Mouse (Mus musculus): Measurements from ENCODE around the gene Tbx1.

Tbx1 gene

DNA sequence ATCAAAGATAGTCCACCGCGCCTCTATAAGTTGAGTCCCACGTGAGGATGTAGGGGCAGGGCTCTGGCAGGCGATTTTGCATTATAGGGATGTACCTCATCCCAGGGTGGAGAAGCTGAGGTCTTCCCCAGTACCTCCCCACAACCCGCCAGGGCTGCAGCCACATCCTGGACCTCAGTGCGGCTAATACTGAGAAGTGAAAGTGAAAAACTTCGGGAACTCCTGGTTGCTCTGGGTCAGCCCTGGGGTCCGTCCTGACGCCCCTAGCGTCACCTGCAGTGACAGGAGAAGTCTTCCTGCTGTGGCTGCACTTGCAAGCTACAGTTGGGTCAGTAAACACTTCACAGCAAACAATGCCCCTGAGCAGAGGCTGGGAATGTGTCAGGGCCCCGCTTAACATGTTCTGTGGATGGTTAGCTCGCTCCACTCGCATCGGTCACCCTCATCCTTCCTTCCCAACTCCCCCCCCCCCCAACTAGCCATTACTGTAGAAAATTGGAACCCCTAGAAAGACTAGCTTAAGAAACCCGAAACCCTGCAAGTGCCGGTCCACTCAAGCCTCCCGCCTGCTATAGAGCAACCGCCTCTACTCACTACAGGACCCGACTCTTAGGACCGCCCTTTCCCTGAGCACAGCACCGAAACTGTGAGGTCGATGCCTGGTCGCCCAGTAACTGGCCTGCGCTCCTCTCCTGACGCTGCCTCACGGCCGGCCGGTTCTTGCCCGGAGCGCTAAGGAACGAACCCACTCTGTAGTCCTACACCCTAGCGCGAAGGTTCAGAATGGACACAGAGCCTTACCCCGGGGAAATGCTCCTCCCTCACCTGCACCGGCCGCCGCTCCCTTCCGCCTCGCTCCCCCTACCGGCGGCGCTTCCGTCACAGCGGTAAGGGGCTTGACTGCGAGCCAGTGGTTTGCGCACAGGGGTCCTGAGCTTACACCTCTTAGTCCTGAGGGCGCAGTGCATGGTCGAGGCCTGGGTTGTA lies at the start of gene Tbx1:
Tbx1 (minus strand) TSS at position 868 of the 987 bp plus-strand sequence.
- peak; percentile 60 for DNase-seq (ENCODE audit: extremely low spot score)

DNA sequence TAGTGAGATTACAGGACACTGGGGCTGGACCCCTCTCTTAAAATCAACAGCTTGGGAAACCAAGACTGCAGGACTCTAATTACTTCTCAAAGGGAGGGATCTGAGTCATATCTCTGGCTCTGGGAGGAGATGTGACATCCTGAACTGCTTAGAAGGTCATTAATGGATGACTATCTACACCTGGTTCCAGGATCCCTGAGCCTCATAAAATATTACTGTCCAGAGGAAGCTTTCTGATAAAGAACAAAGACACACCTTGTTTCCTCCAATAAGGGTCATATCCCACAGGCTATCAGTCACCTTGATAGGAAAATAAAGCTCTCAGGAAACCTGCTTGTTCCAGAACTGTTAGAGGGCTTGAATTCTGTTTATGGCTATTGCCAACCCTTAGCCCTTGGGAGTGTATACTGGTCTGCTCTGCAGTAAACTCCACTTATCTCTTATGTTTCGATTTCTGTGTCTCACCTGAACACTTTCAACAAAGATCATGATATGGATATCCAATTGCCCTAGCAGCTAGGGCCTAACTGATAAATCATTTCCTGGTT lies 49.0 kb upstream of the Tbx1 start:
- DNase-seq (ENCODE audit: extremely low spot score) = no peak

DNA sequence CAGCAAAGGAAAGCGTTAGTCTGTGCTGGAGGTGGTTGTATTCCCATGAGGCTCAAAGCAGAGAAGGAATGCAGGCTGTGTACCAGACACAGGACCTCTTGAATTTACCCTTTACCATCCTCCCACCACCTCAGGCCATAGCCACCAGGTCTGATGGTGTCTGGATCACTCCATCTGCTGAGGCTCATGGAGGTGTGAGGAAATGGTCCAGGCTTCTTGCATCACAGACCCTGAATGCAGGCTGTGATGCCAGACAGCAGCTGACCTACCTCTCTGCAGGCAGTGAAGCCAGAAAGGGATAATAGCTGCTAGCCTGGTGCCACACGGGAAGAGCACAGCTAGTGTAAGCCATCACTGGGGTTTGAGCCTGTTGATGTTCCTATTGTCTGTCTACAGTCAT lies 47.9 kb upstream of the Tbx1 start:
- DNase-seq (ENCODE audit: extremely low spot score) = no peak

DNA sequence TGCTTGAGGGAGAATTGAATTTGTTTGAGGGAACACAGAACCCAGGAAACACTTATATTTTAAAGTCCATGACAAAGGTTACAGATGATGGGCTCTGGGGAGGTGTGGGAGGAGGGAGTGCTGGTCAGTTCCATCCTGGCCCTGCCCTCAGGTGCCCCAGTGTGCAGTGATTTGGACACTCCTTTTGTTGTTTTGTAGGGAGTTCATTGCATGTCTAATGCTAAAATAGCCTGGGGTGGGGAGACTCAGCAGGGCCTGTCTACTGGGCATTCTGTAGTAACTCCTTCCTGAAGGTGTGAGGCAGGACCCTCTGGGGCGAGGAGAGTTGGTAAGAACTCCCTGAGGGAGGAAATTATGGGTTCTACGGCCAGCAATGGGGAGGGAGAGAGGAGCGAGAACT lies 46.3 kb upstream of the Tbx1 start:
- DNase-seq (ENCODE audit: extremely low spot score) = no peak

DNA sequence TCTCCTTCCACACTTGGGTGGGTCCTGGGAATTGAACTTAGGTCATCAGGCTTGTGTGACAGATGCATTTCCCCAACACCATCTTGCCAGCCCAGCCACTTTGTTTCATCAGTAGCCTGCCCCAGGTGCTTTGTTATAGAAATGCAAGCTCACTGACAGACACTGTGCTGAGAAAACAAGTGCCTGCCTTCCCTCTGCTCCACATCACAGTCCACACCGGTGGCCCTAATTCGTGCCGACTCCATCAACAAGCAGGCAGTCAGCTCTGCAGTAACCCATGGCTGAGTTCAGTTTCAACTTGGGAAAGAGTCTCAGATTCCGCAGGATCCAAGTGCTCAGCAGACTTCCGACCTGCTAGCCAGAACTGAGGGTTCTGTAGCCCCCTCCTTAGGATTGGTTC lies 45.9 kb upstream of the Tbx1 start:
- DNase-seq (ENCODE audit: extremely low spot score) = no peak

DNA sequence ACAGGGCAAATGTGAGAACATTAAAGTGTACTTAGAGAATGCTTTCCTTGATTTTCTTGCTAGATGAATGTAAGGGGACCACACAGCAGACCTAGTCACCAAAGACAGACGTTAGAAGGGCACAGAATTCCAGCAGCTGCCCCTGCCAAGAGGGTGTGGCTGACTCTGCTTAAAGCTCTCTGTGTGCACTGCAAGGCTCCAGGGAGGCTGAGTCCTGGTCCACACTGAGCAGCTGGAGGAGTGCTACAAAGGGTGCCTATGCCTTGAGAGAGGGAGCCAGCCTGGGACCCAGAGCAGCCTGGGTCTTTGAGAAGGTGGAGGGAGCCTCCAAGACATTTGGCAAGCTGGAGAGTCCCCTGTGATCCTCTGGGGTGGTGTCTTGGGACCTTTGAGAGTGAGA lies 42.9 kb upstream of the Tbx1 start:
- DNase-seq (ENCODE audit: extremely low spot score) = no peak

DNA sequence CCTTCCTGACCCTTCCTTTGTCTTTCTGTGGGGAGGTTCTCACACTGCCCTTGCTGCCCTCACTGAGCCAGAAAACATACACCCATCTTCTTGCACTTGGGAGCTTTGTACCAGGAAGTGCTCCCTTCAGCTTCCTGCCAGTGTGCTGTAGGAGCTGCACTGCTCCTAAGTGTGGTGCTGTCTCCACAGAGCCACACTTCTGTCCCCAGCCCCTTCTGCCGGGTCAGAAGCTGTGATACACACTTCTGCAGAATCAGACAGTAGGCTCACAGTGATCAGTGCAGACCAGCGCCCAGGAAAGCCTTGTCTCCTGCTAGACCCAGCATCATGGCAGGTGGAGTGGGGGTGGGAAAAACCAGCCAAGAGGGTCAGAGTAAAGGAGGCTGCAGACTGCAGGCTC lies 42.3 kb upstream of the Tbx1 start:
- DNase-seq (ENCODE audit: extremely low spot score) = no peak

DNA sequence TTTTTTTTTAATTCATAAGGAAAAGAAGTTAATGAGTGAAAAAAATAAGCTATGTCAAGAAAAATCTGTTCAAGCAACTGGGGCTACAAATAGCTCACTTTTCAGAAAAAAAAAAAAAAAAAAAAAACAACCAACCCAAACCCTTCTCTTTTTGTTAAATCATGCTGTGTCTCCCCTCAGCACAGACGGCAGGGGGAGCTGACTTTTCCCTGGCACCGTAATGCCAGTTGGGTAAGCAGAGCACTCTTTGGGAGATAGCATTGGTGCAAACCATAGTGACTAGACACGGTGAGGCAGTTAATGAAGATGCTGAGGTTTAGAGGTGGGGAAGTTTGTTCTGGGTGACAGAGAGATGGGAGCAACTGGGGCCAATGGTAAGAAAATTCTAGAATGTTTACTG lies 41.6 kb upstream of the Tbx1 start:
- no peak for DNase-seq (ENCODE audit: extremely low spot score)

DNA sequence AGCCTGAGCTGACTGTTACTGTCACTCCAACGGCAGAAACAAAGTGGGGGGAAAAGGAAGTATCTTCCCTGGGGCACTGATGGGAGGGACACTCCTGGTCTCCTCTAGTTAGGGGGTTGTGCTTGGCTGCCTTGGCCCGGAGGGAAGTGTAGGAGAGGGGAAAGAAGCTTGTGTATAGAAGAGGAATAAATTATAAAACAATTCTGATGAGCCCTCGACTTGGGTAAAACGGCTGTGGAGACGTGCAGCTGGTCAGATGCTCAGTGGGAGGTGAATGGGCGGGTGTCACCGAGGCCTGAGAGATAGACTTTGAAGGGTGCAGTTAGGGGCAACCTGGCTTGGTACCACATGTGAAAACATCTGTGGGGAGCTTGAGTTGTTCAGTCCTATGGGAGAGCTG lies 40.7 kb upstream of the Tbx1 start:
- DNase-seq (ENCODE audit: extremely low spot score) = no peak

DNA sequence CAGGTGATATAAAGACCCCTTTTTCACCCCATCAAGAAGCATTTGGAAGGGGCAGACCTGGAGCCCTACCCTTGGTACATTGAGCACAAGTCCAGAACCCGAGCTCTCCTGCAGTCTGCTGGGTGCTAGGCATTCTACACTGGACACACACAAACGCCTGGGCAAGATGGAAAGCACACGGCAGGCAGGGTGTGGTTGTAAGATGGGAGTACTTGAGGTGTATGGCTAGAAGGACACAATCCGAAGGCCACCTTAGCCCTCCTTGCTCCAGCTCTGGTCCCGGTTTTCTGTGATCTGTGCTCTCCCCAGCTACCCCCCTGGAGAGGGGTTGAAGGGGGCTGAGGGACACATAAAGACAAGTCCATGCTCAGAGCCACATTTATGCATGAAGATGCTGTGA lies 39.8 kb upstream of the Tbx1 start:
- DNase-seq (ENCODE audit: extremely low spot score) = no peak

DNA sequence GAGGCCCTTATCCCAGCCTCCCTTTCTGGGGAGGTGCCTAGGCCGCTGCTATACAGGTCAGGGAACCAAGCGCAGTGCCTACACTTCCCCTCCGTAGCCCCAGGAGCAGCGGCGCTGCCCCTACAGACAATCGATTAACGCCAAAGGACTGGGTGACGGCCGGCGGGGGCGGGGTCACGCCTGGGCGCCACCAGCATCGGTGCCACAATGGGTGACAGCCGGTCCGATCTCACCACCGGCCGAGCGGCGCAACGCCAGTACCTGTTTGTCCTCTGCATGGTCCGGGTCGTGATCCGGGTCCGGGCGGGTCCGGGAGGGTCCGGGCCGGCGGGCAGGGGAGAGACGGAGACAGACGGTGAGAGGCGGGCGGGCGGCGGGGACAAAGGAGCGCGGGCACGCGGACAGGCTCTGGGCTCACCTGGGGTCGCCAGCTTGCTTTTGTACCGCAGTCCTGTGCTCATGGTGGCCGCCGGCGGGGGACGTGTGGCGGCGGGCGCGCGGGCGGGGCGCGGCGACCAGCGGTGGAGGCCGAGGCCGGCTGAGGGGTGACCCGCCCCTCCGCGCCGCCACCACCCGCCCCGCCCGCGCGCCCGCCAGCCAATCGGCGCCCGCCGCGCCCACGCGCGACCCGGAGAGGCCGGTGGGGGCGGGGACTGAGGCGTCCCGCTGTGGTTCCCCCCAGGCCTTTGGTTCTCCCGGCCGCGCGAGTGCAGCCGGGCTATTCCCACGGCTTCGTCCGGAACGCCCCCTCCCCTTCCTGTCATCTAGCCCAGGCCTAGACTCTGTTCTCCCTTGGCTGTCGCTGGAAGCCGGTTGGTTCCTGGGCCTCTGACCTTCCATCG lies 39.1 kb upstream of the Tbx1 start, which contains the start of gene Sept5:
Sept5 (minus strand) TSS at position 565 of the 842 bp plus-strand sequence.
- peak; percentile 62 for DNase-seq (ENCODE audit: extremely low spot score)

DNA sequence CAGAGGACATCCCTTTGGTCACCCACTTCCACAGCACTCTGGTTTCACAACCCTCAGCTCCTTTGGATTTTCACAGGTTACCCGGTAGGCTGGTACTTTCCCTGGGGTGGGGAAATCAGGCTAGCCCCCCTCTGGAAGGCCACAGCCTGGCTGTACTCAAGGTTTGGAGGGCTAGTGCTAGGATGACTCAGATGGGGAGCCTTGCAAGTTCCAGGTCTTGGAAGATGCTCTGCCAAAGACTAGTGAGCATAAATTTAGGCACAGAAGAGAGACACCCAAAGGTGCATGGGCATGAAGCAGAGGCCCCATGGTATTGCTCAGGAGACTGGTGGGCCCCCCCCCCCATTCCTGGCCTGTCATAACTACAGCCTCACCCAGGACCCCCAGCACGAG lies 38.5 kb upstream of the Tbx1 start:
- no peak for DNase-seq (ENCODE audit: extremely low spot score)

DNA sequence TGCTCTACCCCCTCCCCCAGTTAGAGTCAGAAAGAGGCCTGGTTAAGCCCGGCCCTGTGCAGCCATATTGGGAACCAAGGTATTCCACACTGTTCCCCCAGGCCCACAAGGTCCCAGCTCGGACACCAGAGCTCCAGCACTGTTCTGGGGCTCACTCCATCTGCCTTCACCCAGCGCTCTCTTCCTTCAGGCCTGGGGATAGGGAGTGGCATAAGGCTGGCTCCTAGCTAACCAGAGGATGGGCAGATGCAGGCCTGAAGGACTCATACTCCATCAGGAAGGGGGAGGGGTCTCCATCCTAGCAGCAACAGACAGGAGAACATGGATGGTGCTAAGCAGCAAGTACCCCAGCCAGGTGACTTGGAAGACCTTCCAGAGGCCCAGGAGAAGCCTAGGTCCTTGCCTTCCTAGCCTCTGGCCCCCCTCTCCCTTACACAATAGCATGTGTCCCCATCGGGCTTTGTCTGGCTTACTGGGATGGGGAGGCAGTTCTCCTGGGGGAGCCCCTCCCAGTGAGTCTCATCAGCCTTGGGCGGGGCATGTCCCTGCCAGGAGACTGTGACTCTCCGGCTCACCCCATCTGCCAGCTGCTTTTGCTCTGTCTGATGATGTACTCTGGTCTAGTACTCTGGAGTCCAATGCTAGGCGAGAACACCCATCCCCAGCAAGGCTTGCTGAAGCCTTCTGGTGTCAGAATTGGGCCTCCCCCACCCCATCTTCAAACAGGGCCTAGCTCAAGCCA lies 37.9 kb upstream of the Tbx1 start:
- no peak for DNase-seq (ENCODE audit: extremely low spot score)

DNA sequence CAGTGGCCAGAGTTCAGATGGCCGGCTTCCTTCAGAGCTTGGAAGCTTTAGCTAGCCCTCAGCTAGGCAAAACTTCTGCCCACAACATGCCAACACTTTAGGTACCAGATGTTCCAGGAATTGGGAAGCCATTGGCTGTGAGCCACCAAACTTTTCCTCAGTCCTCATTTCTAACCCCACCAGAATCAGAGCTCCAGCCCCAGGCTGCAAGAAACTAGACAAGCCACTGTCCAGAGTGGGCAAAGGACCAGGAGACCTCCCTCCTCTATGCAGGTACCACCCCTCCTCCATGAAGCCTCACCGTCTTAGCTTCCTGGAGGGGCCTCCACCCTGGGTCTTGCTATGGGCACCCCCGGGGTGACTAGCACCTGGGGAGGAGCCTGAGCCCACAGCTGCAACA lies 36.7 kb upstream of the Tbx1 start:
- DNase-seq (ENCODE audit: extremely low spot score) = no peak

DNA sequence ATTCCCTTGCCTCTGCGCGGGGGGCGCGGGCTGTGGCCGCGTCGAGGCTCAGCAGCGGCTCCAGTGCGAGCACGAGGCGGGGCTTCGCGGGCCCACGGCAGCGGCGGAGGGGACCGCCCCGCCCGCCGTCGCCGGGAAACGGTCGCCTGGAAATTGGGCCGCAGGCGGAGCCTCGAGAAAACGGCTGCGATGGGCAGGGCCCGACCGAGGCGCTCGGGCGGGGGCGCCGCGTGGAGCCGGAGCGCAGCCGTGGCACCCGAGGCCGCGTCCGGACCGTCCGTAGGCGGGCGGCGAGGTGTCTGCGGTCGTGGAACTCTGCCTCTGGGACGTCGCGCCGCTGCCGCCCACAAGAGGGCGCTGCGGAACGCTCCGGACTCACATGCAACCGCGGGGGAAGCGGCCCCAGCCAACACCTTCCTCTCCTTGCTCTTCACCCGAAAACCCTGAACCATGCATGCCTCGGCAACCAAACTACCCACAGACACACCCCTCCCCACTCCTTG lies 36.0 kb upstream of the Tbx1 start, which contains the start of gene Gm49601:
Gm49601 (minus strand) TSS at position 52 of the 503 bp plus-strand sequence.
- peak; percentile 82 for DNase-seq (ENCODE audit: extremely low spot score)

DNA sequence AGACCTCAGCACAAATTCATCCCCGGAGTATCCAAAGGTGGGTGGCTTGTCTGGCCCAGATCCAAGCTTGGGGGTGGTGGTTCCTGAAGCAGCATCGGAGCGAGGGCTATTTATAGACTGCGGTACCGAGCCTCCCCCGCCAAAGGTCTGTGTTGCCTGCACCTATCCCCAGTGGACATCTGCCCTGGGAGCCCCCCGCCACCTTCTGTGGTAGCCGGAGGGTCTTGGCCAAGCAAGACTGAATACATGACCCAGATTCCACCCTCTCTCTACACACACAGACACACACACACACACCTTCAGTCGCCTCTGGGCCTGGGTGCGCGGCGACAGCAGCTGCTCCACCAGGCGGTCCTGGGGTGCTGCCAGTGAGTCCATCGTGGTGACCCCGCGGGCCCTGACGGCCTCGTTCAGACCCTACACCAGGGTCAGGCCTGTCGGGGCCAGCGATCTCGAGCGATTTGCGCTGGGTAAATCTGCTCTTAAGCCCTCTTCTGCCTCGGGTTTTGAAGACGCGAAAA lies 35.4 kb upstream of the Tbx1 start:
- no peak for DNase-seq (ENCODE audit: extremely low spot score)

DNA sequence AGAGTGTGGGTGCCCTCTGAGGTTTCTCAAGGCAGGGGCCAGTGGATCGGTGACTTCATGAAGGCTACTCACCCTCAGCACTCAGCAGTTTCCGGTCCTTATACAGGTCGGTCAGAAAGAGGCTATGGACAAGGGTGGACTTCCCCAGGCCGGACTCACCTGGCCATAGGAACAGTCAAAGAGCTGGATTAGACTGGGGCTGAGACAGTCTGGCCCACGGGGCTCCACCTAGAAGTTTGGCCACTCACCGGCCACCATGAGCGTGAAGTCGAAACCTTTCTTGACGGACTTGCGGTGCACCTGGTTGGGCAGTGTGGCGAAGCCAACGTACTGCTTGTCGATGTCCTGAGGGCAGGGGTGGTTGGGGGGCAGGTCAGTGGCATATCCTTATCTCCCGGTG lies 34.6 kb upstream of the Tbx1 start:
- DNase-seq (ENCODE audit: extremely low spot score) = no peak

DNA sequence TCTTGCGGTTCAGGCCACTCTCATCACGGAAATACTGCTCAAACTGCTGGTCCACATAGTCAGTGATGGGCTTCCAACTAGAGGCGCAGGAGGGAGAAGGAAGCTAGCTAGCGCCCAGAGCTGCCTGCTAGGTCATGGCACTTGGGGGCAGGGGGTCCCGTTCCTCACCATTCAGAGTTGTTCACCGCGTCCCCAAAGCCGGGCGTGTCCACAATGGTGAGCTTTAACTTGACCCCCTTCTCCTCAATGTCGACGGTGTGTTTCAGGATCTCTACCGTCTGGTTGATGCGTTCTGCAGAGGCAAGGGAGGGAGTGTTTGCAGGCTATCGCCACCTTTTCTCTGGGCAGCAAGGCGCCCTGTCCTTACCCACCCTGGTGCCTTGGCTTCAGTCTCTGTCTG lies 34.2 kb upstream of the Tbx1 start:
- no peak for DNase-seq (ENCODE audit: extremely low spot score)

DNA sequence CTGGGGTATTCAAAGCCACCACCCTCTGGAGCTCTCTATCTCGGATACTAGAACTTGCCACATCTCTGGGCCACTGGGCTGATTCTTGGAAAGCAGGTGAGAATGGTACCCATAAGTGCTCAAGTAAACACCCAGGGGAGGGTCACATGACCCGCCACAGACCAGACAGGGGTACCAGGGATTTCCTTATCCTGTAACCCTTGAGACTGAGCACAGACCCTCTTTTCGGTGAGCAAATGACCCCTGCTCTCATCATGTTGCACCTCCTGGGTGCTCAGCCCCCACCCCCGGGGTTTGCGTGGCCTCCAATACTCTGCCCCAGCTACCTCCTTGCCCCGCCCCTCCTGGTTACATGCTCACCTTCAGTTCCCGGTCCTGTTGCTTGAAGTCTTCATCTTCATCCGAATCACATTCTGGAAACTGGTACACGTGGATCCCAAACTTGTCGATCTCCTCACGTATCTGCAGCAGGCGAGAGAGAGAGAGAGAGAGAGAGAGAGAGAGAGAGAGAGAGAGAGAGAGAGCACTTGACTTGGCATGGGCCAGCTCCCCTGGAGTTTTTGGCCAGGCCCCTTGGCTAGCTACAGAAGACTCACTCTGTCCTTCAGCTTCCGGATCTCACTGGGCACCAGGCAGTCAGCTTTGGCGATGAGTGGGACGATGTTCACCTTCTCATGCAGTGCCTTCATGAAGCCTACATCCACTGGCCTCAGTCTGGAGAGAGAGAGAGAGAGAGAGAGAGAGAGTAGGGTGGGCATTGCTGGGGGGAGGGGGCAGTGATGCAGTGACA lies 33.5 kb upstream of the Tbx1 start:
- no peak for DNase-seq (ENCODE audit: extremely low spot score)

Measured in embryo, embryonic 9.5 days (tissue).